Mouse (Mus musculus) myocyte (in vitro differentiated cells): Measurements from ENCODE around the gene Sclt1.

Experiments used
- CEBPB ChIP-seq: IDR thresholded peaks from 2 replicates; pipeline ENCODE4 v1.6.1; 2011; ENCODE audit warnings: mild to moderate bottlenecking, moderate library complexity; ENCODE audit not compliant: poor library complexity, insufficient read depth, severe bottlenecking
- E2F4 ChIP-seq: IDR thresholded peaks from one replicate; pipeline ENCODE4 v1.6.1; 2011; ENCODE audit warnings: mild to moderate bottlenecking, control low read depth, moderate library complexity; ENCODE audit not compliant: insufficient read depth
- MAX ChIP-seq: IDR thresholded peaks from one replicate; pipeline ENCODE4 v1.6.1; 2011; ENCODE audit warnings: low read depth, mild to moderate bottlenecking, control low read depth
- MYOD1 ChIP-seq, 3 experiments: IDR thresholded peaks; one replicate each; pipeline ENCODE4 v1.6.1; 2011; ENCODE audit warnings: control low read depth in 2 of 3, low read depth in 2 of 3, mild to moderate bottlenecking in 2 of 3, moderate library complexity in 1 of 3; ENCODE audit not compliant: insufficient read length in 2 of 3, control insufficient read depth in 1 of 3
- MYOG ChIP-seq, 3 experiments: IDR thresholded peaks; one replicate each; pipeline ENCODE4 v1.6.1; 2011; ENCODE audit warnings: control low read depth in 2 of 3, low read depth in 2 of 3, mild to moderate bottlenecking in 2 of 3; ENCODE audit not compliant: insufficient read length in 2 of 3, control insufficient read depth in 1 of 3, insufficient read depth in 1 of 3
- POLR2A ChIP-seq: IDR thresholded peaks from one replicate; pipeline ENCODE4 v1.6.1; 2011; ENCODE audit warnings: low read depth, mild to moderate bottlenecking, control low read depth, moderate library complexity; ENCODE audit not compliant: insufficient read length
- POLR2AphosphoS2 ChIP-seq: IDR thresholded peaks from one replicate; pipeline ENCODE4 v1.6.1; 2011; ENCODE audit warnings: low read depth, control low read depth; ENCODE audit not compliant: insufficient read length
- REST ChIP-seq: IDR thresholded peaks from one replicate; pipeline ENCODE4 v1.6.1; 2011; ENCODE audit warnings: mild to moderate bottlenecking, control low read depth, moderate library complexity; ENCODE audit not compliant: insufficient read depth, insufficient read length
- SRF ChIP-seq: IDR thresholded peaks from one replicate; pipeline ENCODE4 v1.6.1; 2011; ENCODE audit warnings: low read depth; ENCODE audit not compliant: control insufficient read depth, insufficient read length
- TCF12 ChIP-seq: IDR thresholded peaks from one replicate; pipeline ENCODE4 v1.6.1; 2011; ENCODE audit warnings: mild to moderate bottlenecking, control low read depth; ENCODE audit not compliant: poor library complexity, insufficient read depth, severe bottlenecking
- TCF3 ChIP-seq: IDR thresholded peaks from one replicate; pipeline ENCODE4 v1.6.1; 2011; ENCODE audit warnings: low read depth, control low read depth; ENCODE audit not compliant: insufficient read length
- USF1 ChIP-seq: IDR thresholded peaks from one replicate; pipeline ENCODE4 v1.6.1; 2011; ENCODE audit warnings: low read depth, mild to moderate bottlenecking, control low read depth, moderate library complexity

DNA sequence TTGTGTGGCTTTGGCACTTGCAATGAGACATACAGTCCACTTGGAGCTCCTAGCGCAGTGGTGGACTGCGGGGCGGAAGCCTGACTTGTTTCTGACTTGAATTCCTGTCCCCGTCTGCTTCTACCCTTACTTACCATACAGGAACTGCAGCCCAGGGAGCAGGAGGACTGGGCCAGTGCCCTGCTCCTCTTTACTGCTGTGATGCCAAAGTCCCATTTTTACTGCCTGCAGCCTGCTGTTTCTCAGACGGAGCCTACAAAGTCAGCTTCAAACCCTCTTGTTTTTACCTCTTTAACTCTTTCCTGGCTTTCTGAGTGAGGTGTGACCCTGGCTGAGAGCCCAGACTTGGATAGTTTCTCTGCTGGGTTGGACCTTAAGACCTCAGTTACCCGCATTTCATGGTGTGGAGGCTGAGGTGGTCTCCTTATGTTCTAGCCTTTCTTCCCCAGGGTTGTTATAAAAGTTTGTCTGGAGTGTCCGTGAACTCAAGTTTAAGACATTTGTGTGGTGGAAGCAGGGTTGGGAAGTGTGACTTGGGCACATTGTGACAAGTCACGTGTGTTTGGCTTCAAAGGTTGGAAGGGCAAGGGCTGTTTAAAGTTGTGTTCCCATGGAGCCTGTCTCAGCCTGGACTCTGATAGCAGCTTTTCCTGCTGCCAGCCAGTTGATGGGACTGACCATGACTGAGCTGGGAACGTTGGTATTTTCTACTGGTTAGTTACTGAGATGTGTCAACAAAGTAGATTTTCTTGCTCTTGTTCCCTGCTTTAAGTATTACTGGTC, 148.0 kb downstream of the Sclt1 start:
- no peak for TF ChIP-seq POLR2A
- no peak for TF ChIP-seq MAX
- TF ChIP-seq TCF12 = no peak
- no peak for TF ChIP-seq USF1
- no peak for TF ChIP-seq MYOG (IDR thresholded peaks at IDR 0.05; ENCODE audit: control insufficient read depth in 1 of 3, insufficient read depth in 1 of 3, insufficient read length in 2 of 3, low read depth in 2 of 3)
- TF ChIP-seq E2F4 = no peak
- no peak for TF ChIP-seq TCF3
- no peak for TF ChIP-seq POLR2AphosphoS2
- no peak for TF ChIP-seq SRF
- TF ChIP-seq REST = no peak
- no peak for TF ChIP-seq MYOD1 (IDR thresholded peaks at IDR 0.05; ENCODE audit: control insufficient read depth in 1 of 3, insufficient read length in 2 of 3, low read depth in 2 of 3)
- TF ChIP-seq CEBPB = no peak
